Mouse (Mus musculus): ENCODE data around the gene Rbms3. TPM values are rescaled to one million over a fixed set of nuclear protein-coding genes. Genes with fewer than 3 reads are reported as not detected.

Gene Rbms3
- polyA plus RNA-seq (2015; fragmentation: Nextera tagmentation; extraction: Ambion mirVana): 46.4 and 67.1 TPM in 2 replicates

GRCm38 (mm10) chr9:117629771-117630170 is at the start of gene Rbms3:
Rbms3 (minus strand) TSS chr9:117629913.

All from adrenal gland, postnatal 0 days (tissue).